Mouse (Mus musculus) olfactory bulb, adult 2 months (tissue): ENCODE measurements around the gene Lsm12.

Experiments
- CTCF ChIP-seq: fragments of 200-500 bp; IDR thresholded peaks from 2 replicates; pipeline ENCODE4 v1.5.1; 2012; ENCODE audit warnings: low read depth, mild to moderate bottlenecking, low read length, moderate library complexity; ENCODE audit not compliant: insufficient read depth
- POLR2A ChIP-seq: fragments of 200-500 bp; IDR thresholded peaks from 2 replicates; pipeline ENCODE4 v1.6.1; 2012; ENCODE audit warnings: mild to moderate bottlenecking, low read depth, low read length, moderate library complexity; ENCODE audit not compliant: insufficient read depth

DNA sequence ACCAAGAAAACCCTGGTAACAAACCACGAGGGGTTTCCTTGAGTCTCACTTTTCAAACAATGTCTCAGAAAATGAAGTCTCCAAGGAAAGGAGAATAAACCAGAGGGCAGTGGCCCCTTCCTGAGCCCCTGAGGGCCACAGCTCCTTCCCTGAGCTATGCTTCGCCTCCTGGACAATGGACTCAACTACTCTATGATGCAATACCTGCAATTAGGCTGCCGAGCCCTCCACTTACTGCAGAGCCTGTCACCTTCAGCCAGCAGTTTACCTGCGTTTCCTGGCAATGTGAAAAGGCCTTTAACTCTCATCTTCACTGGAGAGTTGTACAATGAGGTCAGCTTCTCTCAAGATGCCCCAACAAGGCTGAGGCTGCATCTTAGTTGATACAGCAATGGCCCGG lies 16.4 kb downstream of the Lsm12 start:
- TF ChIP-seq CTCF: no peak
- no peak for TF ChIP-seq POLR2A
